Mouse (Mus musculus): ENCODE data around the gene Ric8b.

The Ric8b gene

GRCm38 (mm10) chr10:84960380-84960930, 43.0 kb downstream of the Ric8b start:
- no peak for DNase-seq (ENCODE audit: low spot score)

DNA sequence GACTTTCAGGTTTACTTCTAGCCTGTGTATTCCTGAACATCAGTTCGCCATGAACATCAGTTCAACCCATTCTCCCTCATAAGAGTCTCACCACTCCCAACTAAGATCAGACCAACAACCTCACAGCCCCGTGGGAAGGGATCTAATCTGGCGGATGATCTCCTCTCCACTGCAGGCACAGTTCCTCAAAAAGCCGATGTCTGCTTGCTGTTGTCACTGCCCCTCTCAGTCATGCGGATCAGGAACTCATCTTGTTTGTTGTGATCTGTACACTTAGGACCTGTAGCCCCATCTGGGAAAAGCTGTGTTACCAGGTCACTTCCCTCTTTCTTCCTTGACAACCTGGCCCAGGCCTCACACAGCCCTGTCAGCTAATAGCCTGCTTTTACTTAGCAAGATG, 45.7 kb downstream of the Ric8b start:
- no peak for DNase-seq (ENCODE audit: low spot score)

- DNase-seq (ENCODE audit: low spot score) = no peak
Measured at GRCm38 (mm10) chr10:84963726-84964125, 46.3 kb downstream of the Ric8b start.

DNA sequence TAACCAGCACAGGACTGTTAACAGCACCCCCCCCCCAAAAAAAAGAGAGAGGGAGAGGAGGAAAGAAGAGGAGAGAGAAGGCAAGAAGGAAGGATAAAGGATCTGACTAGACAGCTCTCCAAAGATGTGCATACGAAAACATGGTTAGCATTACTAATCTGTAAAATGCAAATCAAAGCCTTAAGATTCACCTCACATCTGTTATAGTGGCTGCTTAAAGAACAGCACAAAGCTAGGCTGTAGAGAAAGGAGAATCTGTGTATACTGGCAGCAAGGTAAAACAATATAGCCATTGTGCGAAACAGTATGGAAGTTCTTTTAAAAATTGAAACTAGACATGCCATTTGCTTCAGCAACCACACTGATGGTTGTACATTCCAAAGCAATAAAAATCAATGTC, 49.1 kb downstream of the Ric8b start:
- DNase-seq (ENCODE audit: low spot score) = no peak

DNA sequence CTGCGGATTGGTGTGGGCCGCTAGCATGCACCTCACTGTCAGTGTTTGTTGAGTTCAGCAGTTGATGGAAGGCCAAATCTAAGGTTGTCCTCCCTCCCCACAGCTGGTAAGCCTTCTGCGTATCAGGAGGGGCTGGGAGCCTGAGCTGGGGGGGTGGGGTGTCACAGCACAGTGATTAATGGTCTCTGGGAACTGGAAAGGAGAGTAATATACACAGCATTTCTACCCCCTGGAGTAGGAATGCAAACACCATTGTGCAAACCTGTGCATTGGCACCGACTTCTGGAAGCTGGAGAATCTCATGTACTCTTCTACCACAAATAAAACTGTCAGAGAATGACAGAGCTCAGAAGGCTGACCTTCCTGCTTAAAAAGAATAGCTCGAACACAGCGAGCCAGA, 50.2 kb downstream of the Ric8b start:
- no peak for DNase-seq (ENCODE audit: low spot score)

DNA sequence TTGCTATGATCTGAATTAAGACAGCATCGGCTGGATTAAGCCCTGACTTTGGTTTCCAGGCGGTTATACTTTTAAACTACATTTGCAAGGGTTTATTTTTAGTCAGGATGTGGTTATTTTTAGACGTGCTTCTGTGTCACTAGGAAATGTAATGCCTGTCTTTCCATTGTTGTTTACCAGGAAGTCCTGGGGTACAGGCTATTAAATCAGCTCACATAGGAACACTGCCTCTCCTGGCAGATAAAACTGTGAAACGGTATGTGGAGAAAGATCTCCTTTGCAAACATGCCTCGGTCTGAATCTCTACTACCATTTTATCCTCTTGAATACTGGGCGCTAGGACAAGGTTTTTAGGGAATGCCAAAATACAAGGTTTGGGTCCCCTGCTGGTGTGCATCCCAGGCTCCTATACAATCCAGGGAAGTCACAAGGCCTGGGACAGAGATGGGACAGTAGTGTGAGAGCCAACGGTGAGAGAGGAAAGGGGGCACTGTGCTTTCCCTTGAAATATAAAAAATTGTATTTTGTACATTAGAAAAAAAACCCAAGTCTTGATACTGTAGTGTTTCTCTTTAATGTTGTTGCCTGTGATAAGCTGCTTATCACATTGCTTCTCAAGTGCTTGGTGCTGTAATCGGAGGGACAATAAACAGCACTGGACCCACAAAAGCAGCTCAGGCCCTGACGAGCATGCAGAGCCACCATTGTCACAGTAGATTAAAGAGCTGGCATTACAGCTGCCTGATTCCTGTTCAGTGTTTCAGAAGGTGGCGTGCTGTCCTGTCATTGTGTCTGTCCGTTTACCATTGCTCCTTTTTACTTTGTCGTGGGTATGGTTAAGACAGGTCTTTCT, 51.7 kb downstream of the Ric8b start:
- DNase-seq (ENCODE audit: low spot score) = no peak

- no peak for DNase-seq (ENCODE audit: low spot score)
Measured at GRCm38 (mm10) chr10:84975264-84975663, 57.8 kb downstream of the Ric8b start.

DNA sequence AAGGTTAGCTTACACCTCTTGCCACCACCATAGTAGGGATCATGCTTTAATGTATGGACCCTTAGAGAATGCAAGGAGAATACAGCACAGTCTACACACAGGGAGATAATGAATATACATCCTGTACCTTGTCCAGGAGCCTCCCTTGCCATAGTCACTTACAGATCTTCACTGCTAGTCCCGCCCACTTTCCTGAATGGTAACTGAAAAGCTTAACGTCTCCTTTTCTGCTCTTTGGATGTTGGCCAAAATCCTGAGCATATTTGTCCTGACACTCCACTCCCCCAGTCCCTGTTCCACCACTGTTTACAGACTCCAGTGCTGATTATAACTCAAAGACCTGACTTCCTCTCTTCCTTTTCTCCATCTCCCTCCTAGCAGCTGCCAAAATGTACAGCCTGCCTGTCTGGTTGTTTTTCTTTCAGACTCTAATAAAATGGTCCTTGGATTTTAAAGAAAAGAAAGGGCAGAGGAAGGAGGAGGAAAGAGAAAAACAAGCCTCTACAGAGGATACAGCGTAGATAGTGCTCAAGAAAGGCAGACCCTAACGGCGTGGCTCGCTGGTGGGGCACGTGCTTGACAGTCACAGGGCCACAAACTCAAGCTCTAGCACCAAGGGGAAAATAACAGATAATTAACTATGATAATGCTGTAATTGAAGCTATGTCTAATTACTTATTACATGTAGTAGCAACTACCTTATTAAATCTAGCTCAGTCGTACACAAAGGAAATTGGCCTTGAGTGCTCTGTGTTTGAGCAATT, 59.4 kb downstream of the Ric8b start:
- no peak for DNase-seq (ENCODE audit: low spot score)

GRCm38 (mm10) chr10:84980291-84980690, 62.9 kb downstream of the Ric8b start:
- DNase-seq (ENCODE audit: low spot score) = no peak

- DNase-seq (ENCODE audit: low spot score) = no peak
Measured at GRCm38 (mm10) chr10:84981441-84981840, 64.0 kb downstream of the Ric8b start.

- DNase-seq (ENCODE audit: low spot score) = no peak
Measured at GRCm38 (mm10) chr10:84982675-84983074, 65.3 kb downstream of the Ric8b start.

DNA sequence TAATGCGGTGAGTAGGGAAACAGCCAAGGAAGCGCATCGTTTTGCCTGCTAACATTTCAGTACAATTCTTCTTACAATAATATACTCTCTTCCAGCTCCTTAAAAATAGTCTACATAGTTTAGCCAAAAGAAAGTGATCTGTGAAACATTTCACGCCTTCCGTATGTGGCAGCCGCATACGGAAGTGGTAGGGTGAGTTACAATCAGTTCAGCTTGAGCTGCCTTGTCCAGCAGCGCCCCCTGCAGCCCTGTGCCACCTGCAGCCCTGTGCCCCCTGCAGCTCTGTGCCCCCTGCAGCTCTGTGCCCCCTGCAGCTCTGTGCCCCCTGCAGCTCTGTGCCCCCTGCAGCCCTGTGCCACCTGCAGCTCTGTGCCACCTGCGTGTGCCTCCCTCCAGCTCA, 68.5 kb downstream of the Ric8b start:
- no peak for DNase-seq (ENCODE audit: low spot score)

DNA sequence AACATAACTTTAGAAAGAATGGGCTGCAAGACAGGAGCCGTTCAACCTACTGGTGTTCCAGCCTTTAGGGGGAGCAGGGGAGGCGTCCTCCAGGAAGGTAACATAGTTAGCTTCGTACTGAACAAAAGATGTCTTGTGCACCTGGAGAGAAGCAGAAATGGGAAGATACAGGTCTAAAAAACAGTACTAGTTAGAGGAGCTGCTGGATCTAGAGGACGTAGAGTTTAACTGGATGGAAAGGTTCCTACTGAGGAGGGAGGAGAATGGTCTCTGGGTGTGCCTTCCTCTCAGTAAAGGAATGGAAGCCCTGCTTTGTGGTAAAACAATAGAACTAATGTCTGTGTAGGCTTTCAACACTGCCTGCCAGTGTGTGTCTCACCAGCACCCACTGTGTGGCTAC, 70.2 kb downstream of the Ric8b start:
- no peak for DNase-seq (ENCODE audit: low spot score)

DNA sequence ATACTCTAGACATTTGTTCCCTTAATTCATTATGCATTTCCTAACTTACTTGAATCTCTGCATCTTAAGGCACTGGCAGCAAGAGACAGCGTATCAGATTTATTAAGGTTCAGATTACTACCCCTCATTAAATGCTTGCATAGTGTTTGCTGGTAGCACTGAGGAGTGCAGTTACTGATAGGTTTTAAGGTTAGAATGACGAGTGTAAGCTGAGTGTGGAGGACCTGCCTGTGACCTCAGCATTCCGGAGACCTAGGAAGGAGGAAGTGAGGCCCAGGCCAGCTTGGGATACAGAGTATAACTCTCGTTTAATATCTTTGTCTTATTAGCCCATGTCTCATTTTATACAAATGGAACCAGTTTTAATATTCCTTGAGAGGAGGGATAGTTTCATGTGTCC, 71.2 kb downstream of the Ric8b start:
- DNase-seq (ENCODE audit: low spot score) = no peak

DNA sequence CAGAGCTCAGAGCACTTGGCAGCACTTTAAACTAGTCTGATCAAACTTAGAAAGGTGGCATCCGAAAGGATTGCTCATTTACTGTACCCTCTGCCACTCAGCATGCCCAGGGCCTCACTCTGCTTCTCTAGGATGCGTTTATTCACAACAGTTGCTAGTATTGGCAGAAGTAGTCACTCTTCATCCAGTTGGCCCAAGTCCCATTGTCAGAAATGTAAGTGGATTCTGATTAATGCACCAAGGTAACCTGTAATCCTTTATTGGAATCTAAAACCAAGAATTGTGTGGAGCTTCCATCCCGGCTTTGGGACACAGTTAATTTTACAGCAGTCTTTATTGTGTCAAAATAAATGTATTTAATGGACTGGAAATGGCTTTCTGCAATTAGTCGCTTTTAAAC, 76.9 kb downstream of the Ric8b start:
- DNase-seq (ENCODE audit: low spot score) = no peak

DNA sequence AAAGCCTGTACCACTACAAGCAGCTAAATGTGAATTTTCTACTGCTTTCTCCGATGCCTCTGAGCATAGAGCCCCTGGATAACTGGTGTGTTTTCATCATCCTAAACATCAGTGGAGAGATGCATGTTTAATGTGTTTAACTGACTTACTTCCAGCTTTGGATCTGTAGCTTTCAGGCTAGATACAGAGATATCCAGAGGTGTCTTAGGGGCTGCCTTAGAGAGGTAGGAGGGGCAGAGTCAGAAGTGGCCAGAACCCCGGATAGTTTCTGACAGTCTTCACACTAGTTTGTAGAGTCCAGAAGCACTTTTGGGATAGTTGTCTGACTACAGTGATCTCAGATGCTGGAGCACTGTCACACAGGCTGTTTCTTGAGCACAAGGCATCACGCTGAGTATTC, 77.6 kb downstream of the Ric8b start:
- DNase-seq (ENCODE audit: low spot score) = no peak

DNA sequence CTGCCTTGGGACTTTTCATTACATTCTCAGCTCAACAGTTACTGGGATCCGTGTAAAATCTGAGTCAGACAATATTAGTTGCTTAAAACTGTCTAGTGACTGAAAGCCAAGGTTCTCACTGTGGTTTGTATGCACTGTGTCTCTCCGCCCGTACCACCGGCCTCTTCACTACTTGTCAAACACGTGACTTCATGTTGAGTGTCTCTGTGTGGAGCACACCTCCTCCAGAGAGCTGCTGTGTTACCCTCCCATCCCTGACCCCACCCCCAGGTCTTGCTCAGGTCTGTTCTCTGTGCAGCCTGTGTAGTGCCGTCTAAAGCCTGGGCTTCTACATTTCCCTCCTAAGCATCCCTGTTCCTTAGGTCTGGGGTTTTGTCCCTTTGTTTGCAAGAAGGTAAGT, 79.0 kb downstream of the Ric8b start:
- DNase-seq (ENCODE audit: low spot score) = no peak

- DNase-seq (ENCODE audit: low spot score) = no peak
Measured at GRCm38 (mm10) chr10:84997571-84998224, 80.3 kb downstream of the Ric8b start.

- no peak for DNase-seq (ENCODE audit: low spot score)
Measured at GRCm38 (mm10) chr10:84998225-84998579, 80.8 kb downstream of the Ric8b start.

GRCm38 (mm10) chr10:85001920-85002319, 84.5 kb downstream of the Ric8b start:
- no peak for DNase-seq (ENCODE audit: low spot score)

DNA sequence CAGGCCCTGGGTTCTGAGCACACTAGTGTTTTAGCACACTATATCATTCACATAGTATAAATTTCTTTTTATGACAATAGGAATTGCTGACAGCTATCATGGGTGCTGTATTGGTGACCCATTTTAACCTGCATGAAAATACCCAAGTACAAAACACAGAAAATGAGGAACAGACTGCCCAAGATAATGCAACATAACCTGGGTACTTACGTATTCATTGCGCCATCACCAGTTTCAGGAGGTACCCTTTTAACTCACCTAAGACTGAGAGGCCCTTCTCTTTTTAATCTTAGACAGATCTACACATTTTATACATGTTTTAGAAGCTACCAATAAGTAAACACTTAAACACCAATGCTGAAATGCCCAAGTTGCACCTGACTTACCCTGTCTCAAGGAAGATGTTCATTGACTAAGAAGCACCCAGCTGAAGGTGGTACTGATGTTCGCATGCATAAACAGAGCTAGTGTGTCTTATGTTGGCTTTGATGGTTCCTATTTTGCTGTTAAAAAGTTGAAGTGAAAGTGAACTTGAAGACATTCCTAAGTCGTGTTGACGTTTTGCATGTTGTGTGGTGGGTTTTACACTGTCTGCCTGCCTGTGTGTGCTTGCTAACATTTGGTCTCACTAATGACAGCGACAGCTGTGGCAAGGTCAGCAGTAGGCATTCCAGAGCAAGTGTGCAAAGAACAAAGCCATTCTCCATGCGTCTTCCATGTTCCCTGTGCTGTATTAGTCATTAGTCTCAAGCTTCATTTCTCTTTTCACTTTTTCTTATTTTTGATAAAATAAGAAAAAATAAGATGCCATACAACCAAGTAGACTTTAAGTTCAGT, 86.0 kb downstream of the Ric8b start:
- no peak for DNase-seq (ENCODE audit: low spot score)
